Mouse (Mus musculus): ENCODE measurements at regions not wholly inside any gene's neighbourhood (a gene's known extent, or its start where the extent isn't known, plus 50 kb on each side); places are given as distances from the start of the nearest gene placed in this dataset.

DNA sequence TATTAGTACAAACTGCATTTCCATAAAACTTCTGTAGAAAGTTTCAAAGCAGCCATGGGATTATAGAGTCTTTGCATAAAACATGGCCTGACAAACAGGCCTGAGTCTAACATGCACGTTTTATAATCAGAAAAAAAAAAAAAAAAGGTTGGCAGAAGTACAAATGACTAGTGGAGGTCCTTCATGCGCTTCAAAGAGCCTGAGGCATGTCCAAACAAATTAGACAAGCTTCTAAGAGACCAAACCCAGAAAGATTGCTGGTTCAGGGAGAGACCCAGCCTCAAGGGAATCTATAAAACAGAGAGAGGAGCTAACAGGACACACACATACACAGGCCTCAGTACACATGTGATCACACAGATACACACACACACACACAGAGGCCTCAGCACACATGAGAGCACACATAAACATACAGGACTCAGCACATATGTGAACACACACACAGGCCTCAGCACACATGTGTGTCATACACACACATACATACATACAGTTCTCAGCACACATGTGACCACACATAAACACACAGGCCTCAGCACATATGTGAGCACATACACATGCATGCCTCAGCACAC is 57.0 kb upstream of the Gnaq start:
- no peak for ATAC-seq (ENCODE audit: low FRiP score, low read depth)

DNA sequence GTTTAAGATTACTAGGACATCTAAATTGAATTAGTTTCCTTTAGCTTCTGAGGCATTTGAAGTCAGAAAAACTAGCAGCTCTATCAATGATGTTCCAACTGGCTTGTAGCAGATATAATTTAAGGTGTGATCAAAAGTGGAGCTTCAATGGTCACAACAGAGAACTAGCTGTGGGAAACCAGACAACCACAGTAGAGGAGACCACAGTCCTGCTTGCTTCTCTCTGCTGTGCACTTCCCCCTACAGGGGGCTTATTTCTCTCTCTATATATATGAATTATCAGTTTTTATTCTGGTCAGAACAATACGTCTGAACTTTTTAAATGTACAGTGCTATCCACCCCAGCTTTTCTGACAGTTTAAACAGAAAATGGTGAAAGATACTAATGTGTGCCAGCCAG is 57.6 kb upstream of the Gnaq start:
- Histone ChIP-seq H3K4me1 (no peaks in the 10 kb centered on the region), H3K9ac (no peak overlapping the region), H3K27ac (no peak overlapping the region), H3K4me3 (no peak overlapping the region), H3K4me2 (replicated peaks) (no peak overlapping the region), H3K9me3 (0 out of 2 replicates have a peak, but pooled peaks cover 3% of the 10 kb centered on the region), H3K27me3 (replicated peaks) (no peaks in the 10 kb centered on the region), H3K36me3 (no peaks in the 10 kb centered on the region)
- WGBS: 96% methylated on average over 1 of the region's 1 CpGs
- no peak for ATAC-seq (ENCODE audit: low FRiP score, low read depth)

More for the DNA sequence above, 57.0 kb upstream of the Gnaq start:
- 61% methylated on average over 2 of the region's 2 CpGs for WGBS
- Histone ChIP-seq H3K4me1 (no peaks in the 10 kb centered on the region), H3K4me2 (replicated peaks) (no peak overlapping the region), H3K9me3 (0 out of 2 replicates have a peak, but pooled peaks cover 3% of the 10 kb centered on the region), H3K36me3 (no peaks in the 10 kb centered on the region), H3K9ac (no peak overlapping the region), H3K27ac (no peak overlapping the region), H3K4me3 (no peak overlapping the region), H3K27me3 (replicated peaks) (no peaks in the 10 kb centered on the region)

DNA sequence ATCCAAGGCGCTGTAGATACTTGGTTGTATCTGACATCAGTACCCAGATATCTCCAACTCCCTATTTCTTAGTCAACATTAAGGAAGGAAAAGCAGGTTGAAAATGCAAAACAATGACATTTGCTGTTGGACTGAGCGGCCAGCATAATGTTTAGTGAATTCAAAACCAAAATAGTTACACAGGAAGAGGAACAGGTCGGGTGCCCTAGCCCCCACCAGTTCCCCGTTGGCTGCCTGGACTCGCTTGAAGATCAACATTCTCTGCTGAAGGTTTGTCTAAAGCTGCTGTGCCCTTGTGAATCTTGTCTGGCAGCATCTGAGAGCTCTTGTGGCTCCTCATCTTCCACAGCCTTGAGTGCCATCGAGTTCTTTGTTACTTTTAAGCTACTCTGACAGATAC is 65.3 kb upstream of the Gnaq start:
- ATAC-seq (ENCODE audit: low FRiP score, low read depth): no peak

DNA sequence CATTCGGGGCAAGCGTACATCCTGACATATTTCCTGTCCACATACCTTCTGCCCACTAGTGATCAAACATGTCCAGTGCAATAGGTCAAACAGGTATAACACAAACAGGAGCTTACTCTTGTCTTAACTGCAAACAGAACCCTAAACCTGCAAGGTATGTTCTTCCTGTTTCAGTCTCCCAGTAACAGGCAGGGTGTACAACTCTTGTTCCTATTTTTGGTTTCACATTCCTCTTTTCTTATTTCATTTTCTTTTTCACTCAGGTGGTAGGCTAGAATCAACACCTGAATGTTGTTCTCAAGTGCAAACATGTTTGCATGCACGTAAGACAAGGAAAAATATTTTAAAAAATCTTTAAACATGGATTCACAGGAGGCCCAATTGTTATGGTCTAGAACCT is 67.7 kb upstream of the Gnaq start:
- no peak overlapping the region for H3K9ac ChIP-seq
- WGBS: 96% methylated on average over 3 of the region's 3 CpGs
- H3K4me2 ChIP-seq (replicated peaks): no peak overlapping the region
- no peaks in the 10 kb centered on the region for H3K9me3 ChIP-seq
- no peaks in the 10 kb centered on the region for H3K27me3 ChIP-seq (replicated peaks)
- H3K4me1 ChIP-seq: peaks cover 9% of the 10 kb centered on the region; the same call in 1 of the 2 replicates
- no peak overlapping the region for H3K27ac ChIP-seq
- H3K36me3 ChIP-seq: no peaks in the 10 kb centered on the region
- ATAC-seq (ENCODE audit: low FRiP score, low read depth): no peak
- H3K4me3 ChIP-seq: no peak overlapping the region

More for the DNA sequence above, 65.3 kb upstream of the Gnaq start:
- Histone ChIP-seq H3K9ac (no peak overlapping the region), H3K4me2 (replicated peaks) (no peak overlapping the region), H3K27me3 (replicated peaks) (no peaks in the 10 kb centered on the region), H3K36me3 (no peaks in the 10 kb centered on the region), H3K9me3 (0 out of 2 replicates have a peak, but pooled peaks cover 3% of the 10 kb centered on the region), H3K4me3 (no peak overlapping the region), H3K4me1 (peaks cover 4% of the 10 kb centered on the region; the same call in 1 of the 2 replicates), H3K27ac (no peak overlapping the region)
- 89% methylated on average over 6 of the region's 6 CpGs for WGBS

DNA sequence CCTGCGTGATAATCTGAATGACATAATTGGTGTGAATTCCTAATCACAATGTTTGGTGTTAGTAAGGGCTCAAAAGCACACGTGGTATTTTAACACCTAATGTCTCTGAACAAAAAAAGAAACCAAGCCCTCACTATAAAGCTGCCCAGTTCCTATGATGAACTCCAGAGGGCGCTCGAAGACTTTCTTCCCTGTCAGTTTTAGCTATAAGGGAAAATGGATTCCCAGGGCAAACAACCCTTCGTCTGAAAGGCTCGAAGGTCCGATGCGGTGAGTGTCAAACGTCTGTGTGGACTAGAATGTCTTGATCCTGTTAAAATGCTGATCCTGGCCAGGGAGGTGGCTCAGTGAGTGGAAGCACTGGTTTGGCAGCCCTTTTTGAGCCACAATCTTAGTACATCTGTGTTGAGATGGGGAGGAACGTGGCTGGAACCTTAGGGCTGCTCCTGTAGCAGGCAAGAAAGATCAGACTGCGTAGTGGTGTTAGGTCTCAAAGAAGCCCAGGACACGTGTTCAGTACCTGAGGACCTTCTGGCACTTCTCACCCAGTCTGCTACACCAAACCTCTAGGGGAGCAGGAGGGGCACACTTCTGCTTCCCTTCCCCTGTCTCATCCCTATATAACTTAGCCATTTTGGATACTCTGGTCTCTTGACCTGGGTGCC is 68.6 kb upstream of the Gnaq start:
- no peaks in the 10 kb centered on the region for H3K9me3 ChIP-seq
- no peaks in the 10 kb centered on the region for H3K27me3 ChIP-seq (replicated peaks)
- H3K27ac ChIP-seq: no peak overlapping the region
- H3K4me3 ChIP-seq: no peak overlapping the region
- H3K4me1 ChIP-seq: peaks cover 9% of the 10 kb centered on the region; the same call in 1 of the 2 replicates
- peak; percentile 78 for ATAC-seq (ENCODE audit: low FRiP score, low read depth)
- 0 out of 2 replicates have a peak overlapping the region, but pooled peaks have one; percentile 17 for H3K9ac ChIP-seq
- no peaks in the 10 kb centered on the region for H3K36me3 ChIP-seq
- 19% methylated on average over 12 of the region's 12 CpGs for whole genome bisulfite sequencing
- peak overlapping the region; percentile 51 for H3K4me2 ChIP-seq (replicated peaks)

GRCm38 (mm10) chr19:16063533-16063915 is 69.1 kb upstream of the Gnaq start:
- no peak overlapping the region for H3K9ac ChIP-seq
- WGBS: 68% methylated on average over 8 of the region's 8 CpGs
- no peaks in the 10 kb centered on the region for H3K27me3 ChIP-seq (replicated peaks)
- no peak overlapping the region for H3K27ac ChIP-seq
- no peaks in the 10 kb centered on the region for H3K36me3 ChIP-seq
- peak; percentile 24; the same call in 1 of the 2 replicates for ATAC-seq (ENCODE audit: low FRiP score, low read depth)
- H3K4me1 ChIP-seq: peaks cover 9% of the 10 kb centered on the region; the same call in 1 of the 2 replicates
- no peaks in the 10 kb centered on the region for H3K9me3 ChIP-seq
- no peak overlapping the region for H3K4me3 ChIP-seq
- no peak overlapping the region for H3K4me2 ChIP-seq (replicated peaks)

DNA sequence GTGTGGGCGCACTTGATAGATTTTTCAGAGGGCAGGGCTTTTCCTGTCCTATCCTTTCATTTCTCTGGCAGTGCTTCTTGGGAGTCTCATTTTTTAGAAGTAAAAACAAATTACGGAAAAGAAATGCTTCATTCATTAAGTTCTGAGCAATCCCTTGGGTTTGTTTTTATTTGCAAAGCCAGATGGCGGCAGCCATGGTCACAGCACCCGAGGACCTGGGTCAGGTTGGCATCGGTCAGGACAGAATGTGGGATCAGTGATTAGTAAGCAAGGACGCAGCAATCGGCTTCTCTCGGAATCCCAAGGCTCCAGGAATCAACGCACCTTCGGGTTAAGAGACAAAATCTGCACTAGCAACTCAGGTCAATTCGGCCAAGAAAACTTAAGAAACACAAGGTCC is 70.8 kb upstream of the Gnaq start:
- H3K9ac ChIP-seq: no peak overlapping the region
- no peak overlapping the region for H3K27ac ChIP-seq
- no peaks in the 10 kb centered on the region for H3K9me3 ChIP-seq
- WGBS: 79% methylated on average over 11 of the region's 11 CpGs
- H3K4me3 ChIP-seq: no peak overlapping the region
- H3K4me2 ChIP-seq (replicated peaks): peak overlapping the region; percentile 14; the same call in 1 of the 2 replicates
- no peaks in the 10 kb centered on the region for H3K36me3 ChIP-seq
- H3K27me3 ChIP-seq (replicated peaks): no peaks in the 10 kb centered on the region
- H3K4me1 ChIP-seq: peaks cover 9% of the 10 kb centered on the region; the same call in 1 of the 2 replicates
- no peak for ATAC-seq (ENCODE audit: low FRiP score, low read depth)

DNA sequence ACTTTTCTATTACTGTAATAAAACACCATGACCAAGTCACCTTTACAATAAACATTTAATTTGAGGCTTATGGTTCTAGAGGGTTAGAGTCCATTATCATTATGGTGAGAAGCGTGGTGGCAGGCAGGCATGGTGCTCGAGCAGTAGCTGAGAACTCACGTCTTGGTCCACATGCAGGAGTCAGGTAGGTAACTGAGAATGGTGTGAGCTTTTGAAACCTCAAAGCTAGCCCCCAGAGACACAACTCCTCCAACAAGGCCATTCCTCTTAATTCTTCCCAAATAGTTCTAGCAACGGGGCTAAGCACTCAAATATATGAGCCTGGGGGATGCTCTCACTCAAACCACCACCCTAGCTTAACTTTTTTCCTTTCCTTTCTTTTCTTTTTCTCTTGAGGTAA is 73.6 kb upstream of the Gnaq start:
- no peak overlapping the region for H3K27ac ChIP-seq
- H3K36me3 ChIP-seq: no peaks in the 10 kb centered on the region
- 91% methylated on average over 4 of the region's 4 CpGs for whole genome bisulfite sequencing

DNA sequence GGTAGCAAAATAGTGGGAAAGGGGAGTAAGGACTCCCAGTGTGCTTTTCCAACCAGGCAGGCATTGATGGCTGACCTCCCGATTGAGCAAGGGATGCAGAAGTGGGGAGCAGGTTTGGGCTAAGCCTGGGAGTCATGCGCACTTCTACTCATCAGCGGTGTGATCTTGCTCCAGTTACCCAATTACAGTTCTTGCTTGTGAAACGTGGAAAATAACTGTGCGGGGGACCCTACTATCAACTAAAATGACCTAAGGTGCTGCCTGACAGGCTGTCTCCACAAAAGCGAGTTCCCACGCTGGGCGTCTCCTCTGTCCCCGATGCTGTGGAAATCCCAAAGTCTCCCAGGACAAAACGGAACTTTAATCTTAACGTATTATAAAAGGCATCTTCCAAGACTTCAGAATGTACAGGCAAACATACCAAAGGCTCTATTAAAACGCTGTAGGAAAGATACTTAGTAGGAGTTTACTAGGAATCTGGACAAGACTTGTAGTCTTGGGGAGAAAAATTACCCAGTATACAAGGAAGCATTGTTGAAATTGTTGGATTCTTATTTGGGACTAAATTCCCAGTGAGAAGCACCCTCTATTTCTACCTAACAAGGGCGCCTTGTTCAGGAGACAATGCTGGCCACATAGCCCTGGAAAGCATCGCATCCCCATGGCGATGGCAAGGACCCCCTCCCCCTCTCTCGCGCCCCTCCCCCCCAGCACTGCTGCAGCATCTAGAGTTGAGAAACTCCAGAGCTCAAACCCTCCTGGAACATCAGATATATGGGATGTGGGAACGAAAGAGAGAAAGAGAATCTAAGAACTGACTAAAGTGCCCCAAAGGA is 65.6 kb upstream of the Cep78 start:
- peak; percentile 94 for ATAC-seq (ENCODE audit: low FRiP score, low read depth)

More for the DNA sequence above, 73.6 kb upstream of the Gnaq start:
- H3K4me1 ChIP-seq: peaks cover 6% of the 10 kb centered on the region; the same call in 1 of the 2 replicates
- H3K9me3 ChIP-seq: no peaks in the 10 kb centered on the region
- H3K4me2 ChIP-seq (replicated peaks): no peak overlapping the region
- H3K4me3 ChIP-seq: no peak overlapping the region
- H3K27me3 ChIP-seq (replicated peaks): no peaks in the 10 kb centered on the region
- no peak for ATAC-seq (ENCODE audit: low FRiP score, low read depth)
- H3K9ac ChIP-seq: no peak overlapping the region

DNA sequence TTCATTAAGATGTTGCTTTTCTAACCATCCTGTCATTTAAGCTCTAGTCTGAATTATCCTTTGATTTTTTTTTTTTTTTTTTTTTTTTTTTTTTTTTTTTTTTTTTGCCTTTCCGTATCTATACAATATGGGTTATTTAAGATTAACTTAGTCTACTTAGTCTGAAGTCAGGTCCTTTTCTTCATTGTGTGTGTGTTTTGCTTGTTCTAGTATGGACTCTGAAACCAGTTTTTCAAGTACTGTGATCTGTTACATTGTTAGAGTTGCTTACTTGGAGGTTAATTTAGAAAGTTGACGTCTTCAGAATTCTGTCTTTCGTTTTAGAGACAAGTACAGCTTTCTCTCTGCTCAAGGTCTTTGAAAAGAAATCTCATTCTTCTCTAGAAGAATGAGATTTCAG is 64.9 kb upstream of the Cep78 start:
- no peaks in the 10 kb centered on the region for H3K9me3 ChIP-seq
- H3K4me2 ChIP-seq (replicated peaks): peak overlapping the region; percentile 56
- H3K9ac ChIP-seq: no peak overlapping the region
- no peaks in the 10 kb centered on the region for H3K36me3 ChIP-seq
- WGBS: 16% methylated on average over 3 of the region's 3 CpGs
- no peak for ATAC-seq (ENCODE audit: low FRiP score, low read depth)
- H3K27me3 ChIP-seq (replicated peaks): no peaks in the 10 kb centered on the region
- H3K4me3 ChIP-seq: no peak overlapping the region
- H3K27ac ChIP-seq: no peak overlapping the region
- H3K4me1 ChIP-seq: no peaks in the 10 kb centered on the region

More for the DNA sequence above, 65.6 kb upstream of the Cep78 start:
- H3K9ac ChIP-seq: no peak overlapping the region
- WGBS: 11% methylated on average over 17 of the region's 18 CpGs
- H3K9me3 ChIP-seq: no peaks in the 10 kb centered on the region
- no peaks in the 10 kb centered on the region for H3K36me3 ChIP-seq
- peak overlapping the region; percentile 22 for H3K4me3 ChIP-seq
- no peaks in the 10 kb centered on the region for H3K4me1 ChIP-seq
- no peaks in the 10 kb centered on the region for H3K27me3 ChIP-seq (replicated peaks)
- peak overlapping the region; percentile 3; the same call in 1 of the 2 replicates for H3K27ac ChIP-seq
- H3K4me2 ChIP-seq (replicated peaks): peak overlapping the region; percentile 56

DNA sequence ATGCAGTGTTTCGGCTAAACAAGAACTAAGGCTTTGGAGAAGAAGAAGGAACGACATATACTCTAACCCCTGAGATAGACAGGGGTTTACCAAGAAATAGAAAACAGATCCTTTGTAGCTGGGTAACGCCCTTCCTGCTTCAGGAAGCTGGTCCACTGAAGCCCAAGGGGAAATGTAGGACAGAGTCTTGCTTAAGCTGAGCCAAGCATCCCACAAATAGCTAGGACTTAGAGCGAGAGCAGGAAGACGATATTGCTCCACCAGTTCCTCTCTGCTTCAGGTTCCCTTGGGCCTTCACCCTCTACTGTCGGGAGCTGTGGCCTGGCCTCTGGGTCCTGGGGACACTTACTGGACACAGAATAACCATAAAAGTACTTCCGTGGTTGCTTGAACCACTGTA is 62.2 kb upstream of the Cep78 start:
- no peaks in the 10 kb centered on the region for H3K27me3 ChIP-seq (replicated peaks)
- H3K4me1 ChIP-seq: no peaks in the 10 kb centered on the region
- WGBS: 84% methylated on average over 7 of the region's 7 CpGs
- no peak overlapping the region for H3K4me2 ChIP-seq (replicated peaks)
- ATAC-seq (ENCODE audit: low FRiP score, low read depth): no peak
- H3K27ac ChIP-seq: no peak overlapping the region
- no peaks in the 10 kb centered on the region for H3K36me3 ChIP-seq
- no peaks in the 10 kb centered on the region for H3K9me3 ChIP-seq
- H3K9ac ChIP-seq: no peak overlapping the region
- no peak overlapping the region for H3K4me3 ChIP-seq

DNA sequence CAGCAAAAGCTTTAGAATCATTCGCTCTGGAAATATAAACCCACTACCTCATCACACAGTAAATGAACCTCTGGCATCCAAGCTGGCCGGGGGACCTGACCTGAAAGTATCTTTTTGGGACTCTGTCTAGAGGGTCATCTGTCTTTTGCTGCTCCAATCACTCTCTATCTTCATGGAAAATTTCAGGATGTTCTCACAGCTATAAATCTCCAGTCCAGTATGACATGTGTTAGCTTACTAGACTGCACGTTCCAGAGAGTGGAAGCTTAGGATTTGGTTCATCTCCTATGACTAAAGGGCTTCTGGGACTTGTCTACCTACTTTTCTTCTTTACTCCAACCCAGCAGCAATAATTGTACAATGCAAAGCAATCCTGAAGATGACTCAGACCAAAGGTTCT is 60.5 kb upstream of the Cep78 start:
- no peaks in the 10 kb centered on the region for H3K9me3 ChIP-seq
- H3K4me3 ChIP-seq: no peak overlapping the region
- no peak overlapping the region for H3K27ac ChIP-seq
- H3K9ac ChIP-seq: no peak overlapping the region
- no peak overlapping the region for H3K4me2 ChIP-seq (replicated peaks)
- H3K27me3 ChIP-seq (replicated peaks): no peaks in the 10 kb centered on the region
- H3K36me3 ChIP-seq: no peaks in the 10 kb centered on the region
- no peak for ATAC-seq (ENCODE audit: low FRiP score, low read depth)
- WGBS: 76% methylated on average over 3 of the region's 3 CpGs
- H3K4me1 ChIP-seq: no peaks in the 10 kb centered on the region
